Mouse (Mus musculus) neural tube, embryonic 15.5 days (tissue): Measurements from ENCODE around the gene Creb5. TPM values are rescaled to one million over a fixed set of nuclear protein-coding genes. Genes with fewer than 3 reads are reported as not detected.

Source experiments
- ATAC-seq: fragments of 200-750 bp; cut with Nextera tagmentation; 2 replicates; pipeline ENCODE4 v1.8.0; 2017; ENCODE audit warnings: mild to moderate bottlenecking, moderate TSS enrichment, moderate library complexity; ENCODE audit not compliant: low FRiP score
- H3K27ac ChIP-seq: fragments of 300-500 bp; sonication (generic); replicated peaks from 2 replicates; pipeline ENCODE4 v1.5.1; 2015; ENCODE audit warnings: mild to moderate bottlenecking, inconsistent platforms
- H3K27me3 ChIP-seq: fragments of 300-500 bp; sonication (generic); replicated peaks from 2 replicates; pipeline ENCODE4 v1.6.1; 2015; ENCODE audit warnings: inconsistent platforms
- H3K36me3 ChIP-seq: fragments of 300-500 bp; sonication (generic); 2 replicates; pipeline ENCODE4 v1.6.1; 2015; ENCODE audit warnings: inconsistent platforms
- H3K4me1 ChIP-seq: fragments of 300-500 bp; sonication (generic); 2 replicates; pipeline ENCODE4 v1.6.1; 2015; ENCODE audit warnings: inconsistent platforms
- H3K4me2 ChIP-seq: fragments of 300-500 bp; sonication (generic); 2 replicates; pipeline ENCODE4 v1.6.1; 2015; ENCODE audit warnings: inconsistent platforms, mild to moderate bottlenecking, moderate library complexity
- H3K4me3 ChIP-seq: fragments of 300-500 bp; sonication (generic); replicated peaks from 2 replicates; pipeline ENCODE4 v1.5.1; 2015; ENCODE audit warnings: mild to moderate bottlenecking, inconsistent platforms
- H3K9ac ChIP-seq: fragments of 300-500 bp; sonication (generic); replicated peaks from 2 replicates; pipeline ENCODE4 v1.6.1; 2015; ENCODE audit warnings: mild to moderate bottlenecking, inconsistent platforms
- H3K9me3 ChIP-seq: fragments of 300-500 bp; sonication (generic); replicated peaks from 2 replicates; pipeline ENCODE4 v1.6.1; 2016; ENCODE audit warnings: inconsistent platforms
- WGBS: fragments of 180-500 bp; shearing (Covaris S2); methylation state at CpG from one replicate; pipeline ENCODE4 v1.1.7; 2015; ENCODE audit warnings: mixed read lengths; 5-methylcytosine and 5-hydroxymethylcytosine counted together
- polyA plus RNA-seq: library from polyadenylated mRNA; unstranded; fragments of >200 nt; fragmentation: Nextera tagmentation; extraction: Ambion mirVana; gene quantifications from 2 replicates; pipeline ENCODE4 v1.2.1, GENCODE M21; 2015

Creb5 gene
- polyA plus RNA-seq, 1 experiment from 2014 or later = 5.7 TPM

DNA sequence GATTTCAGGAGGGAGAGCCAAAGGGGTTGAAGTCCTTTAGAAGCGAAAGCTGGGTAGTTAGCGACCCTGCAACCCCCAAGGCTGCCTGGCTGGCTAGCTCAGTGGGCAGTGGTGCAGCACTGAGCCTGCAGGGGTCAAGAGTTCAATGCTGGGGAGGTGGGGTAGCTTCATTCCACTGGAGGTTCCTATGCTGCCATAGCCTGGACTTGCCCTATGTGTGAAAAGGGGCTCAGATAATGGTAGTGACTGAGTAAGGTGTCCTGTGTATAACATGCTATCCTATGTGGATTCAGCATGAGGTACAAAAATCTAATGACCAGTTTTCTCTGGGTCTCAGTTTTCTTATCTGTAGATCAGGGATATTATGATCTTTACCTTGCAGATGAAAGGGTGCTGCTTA lies 182.6 kb downstream of the Creb5 start:
- 93% methylated on average over 2 of the region's 2 CpGs for WGBS
- no peak overlapping the region for H3K27ac ChIP-seq
- no peak for ATAC-seq

DNA sequence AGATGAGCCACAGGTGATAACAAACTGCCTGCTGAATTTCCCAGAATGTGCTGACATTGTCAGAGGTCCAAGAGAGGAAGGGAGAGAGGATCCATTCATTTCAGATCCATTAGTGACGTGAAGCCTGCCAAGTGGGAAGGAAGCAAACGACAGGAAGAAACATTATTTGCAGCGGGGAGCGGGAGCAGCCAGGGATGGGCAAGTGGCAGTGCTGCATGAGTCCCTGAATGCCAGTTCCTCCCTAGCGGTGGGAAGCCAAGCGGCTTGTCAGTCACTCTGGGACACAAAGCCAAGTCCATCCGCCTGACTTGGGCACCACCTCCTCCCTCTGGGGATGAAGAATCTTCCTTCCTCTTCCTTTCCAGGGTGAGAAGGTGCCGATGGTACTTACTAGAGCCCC lies 183.5 kb downstream of the Creb5 start:
- no peak for ATAC-seq
- 43% methylated on average over 8 of the region's 8 CpGs for WGBS

More for the DNA sequence above, 182.6 kb downstream of the Creb5 start:
- H3K4me1 ChIP-seq = peaks cover 9% of the 10 kb centered on the region; the same call in 1 of the 2 replicates
- no peaks in the 10 kb centered on the region for H3K27me3 ChIP-seq
- H3K4me3 ChIP-seq = no peak overlapping the region
- no peaks in the 10 kb centered on the region for H3K9me3 ChIP-seq
- H3K9ac ChIP-seq = no peak overlapping the region
- no peak overlapping the region for H3K4me2 ChIP-seq
- no peaks in the 10 kb centered on the region for H3K36me3 ChIP-seq

DNA sequence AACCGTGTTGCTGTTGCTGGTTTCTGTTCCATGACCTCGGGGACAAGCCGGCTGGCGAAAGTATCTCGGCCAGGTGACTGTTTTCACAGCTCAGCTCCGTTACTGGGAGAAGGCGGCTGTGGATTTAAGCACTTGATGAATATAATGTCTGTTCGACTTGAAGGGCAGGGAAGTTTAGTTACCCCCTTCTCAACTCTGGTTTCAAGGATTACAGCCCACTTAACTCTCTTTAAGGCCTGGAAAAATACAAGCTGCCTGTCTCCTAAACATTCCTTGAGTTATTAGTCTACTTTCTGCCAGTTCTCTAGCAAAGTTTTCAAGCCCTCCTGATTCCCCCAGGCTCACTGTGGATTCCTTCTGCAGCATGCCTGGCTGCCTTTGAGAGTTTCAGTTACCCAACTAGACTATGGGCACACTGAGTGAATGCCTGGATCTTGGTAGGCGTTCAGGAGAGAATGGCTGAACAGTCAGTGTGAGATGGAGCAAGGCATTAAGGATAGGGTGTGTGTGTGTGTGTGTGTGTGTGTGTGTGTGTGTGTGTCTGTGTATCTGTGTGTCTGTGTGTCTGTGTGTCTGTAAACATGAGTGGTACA lies 184.0 kb downstream of the Creb5 start:
- Histone ChIP-seq H3K4me1 (peaks cover 9% of the 10 kb centered on the region; the same call in 1 of the 2 replicates), H3K27me3 (no peaks in the 10 kb centered on the region), H3K9me3 (no peaks in the 10 kb centered on the region), H3K9ac (no peak overlapping the region), H3K27ac (no peak overlapping the region), H3K4me3 (no peak overlapping the region), H3K36me3 (no peaks in the 10 kb centered on the region), H3K4me2 (no peak overlapping the region)
- ATAC-seq = no peak
- 78% methylated on average over 9 of the region's 9 CpGs for WGBS

More for the DNA sequence above, 183.5 kb downstream of the Creb5 start:
- Histone ChIP-seq H3K4me3 (no peak overlapping the region), H3K9me3 (no peaks in the 10 kb centered on the region), H3K4me1 (peaks cover 9% of the 10 kb centered on the region; the same call in 1 of the 2 replicates), H3K27ac (no peak overlapping the region), H3K27me3 (no peaks in the 10 kb centered on the region), H3K36me3 (no peaks in the 10 kb centered on the region), H3K4me2 (no peak overlapping the region), H3K9ac (no peak overlapping the region)

DNA sequence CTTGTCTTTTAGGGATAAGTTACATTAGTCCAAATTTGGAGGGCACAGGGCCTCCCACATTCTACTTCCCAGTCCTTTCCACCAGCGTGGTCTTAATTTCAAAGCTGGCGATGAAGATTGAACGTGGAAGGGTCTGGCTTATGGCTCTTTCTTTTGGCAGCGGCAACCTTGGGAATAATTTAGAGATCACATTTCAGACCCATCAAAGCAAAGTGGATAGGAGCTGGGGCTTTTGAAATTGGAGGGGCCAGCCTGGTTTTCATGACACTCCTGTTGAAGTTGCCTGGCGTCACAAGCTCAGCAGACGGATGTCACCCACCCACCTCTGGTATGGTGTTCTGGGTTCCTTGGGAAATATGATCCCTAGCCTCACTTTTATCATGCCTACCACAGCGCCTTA lies 185.7 kb downstream of the Creb5 start:
- ATAC-seq = no peak
- H3K27me3 ChIP-seq = no peaks in the 10 kb centered on the region
- 78% methylated on average over 7 of the region's 7 CpGs for WGBS
- H3K9ac ChIP-seq = no peak overlapping the region
- H3K27ac ChIP-seq = no peak overlapping the region
- no peaks in the 10 kb centered on the region for H3K36me3 ChIP-seq
- H3K4me1 ChIP-seq = peaks cover 9% of the 10 kb centered on the region; the same call in 1 of the 2 replicates
- H3K4me3 ChIP-seq = no peak overlapping the region
- no peak overlapping the region for H3K4me2 ChIP-seq
- no peaks in the 10 kb centered on the region for H3K9me3 ChIP-seq

DNA sequence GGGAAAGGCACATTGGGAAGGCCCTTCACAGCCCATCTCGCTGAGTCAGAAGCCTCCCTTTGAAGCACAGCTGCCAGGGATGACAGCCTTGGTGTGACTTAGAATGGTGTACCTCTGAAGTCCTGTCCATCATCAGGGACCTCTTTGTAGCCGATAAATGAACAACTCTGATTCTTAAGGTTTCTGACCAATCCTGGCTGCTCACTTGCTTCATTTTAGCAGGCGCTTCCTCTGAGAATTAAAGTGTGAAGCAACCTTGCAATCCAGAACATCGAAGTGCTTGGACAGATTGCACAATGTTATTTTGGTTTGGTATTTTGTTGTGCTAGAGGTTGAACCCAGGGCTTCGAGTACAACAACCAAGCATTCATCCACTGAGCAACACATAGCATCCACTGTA lies 190.4 kb downstream of the Creb5 start:
- ATAC-seq = no peak
- Histone ChIP-seq H3K4me3 (no peak overlapping the region), H3K9ac (no peak overlapping the region), H3K4me1 (no peaks in the 10 kb centered on the region), H3K27me3 (no peaks in the 10 kb centered on the region), H3K36me3 (no peaks in the 10 kb centered on the region), H3K4me2 (no peak overlapping the region), H3K27ac (no peak overlapping the region), H3K9me3 (no peaks in the 10 kb centered on the region)
- 94% methylated on average over 5 of the region's 5 CpGs for WGBS

DNA sequence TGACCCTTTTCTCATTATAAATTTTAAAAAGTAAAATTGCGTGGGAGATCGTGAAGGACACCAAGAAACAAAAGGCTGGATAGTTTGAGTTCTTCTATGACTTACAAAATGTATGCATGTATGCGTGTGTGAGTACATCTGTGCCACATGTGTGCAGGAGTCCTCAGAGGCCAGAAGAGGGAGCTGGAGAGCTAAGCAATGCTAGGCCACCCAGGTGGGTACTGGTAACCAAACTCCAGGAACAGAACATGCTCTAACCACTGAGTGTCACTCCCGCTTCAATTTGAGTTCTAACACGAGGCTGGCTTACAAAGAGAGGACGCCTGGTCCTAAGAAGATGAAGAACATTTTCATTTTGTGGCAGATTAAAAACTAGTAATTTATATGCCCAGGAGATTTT lies 203.8 kb downstream of the Creb5 start:
- WGBS = 93% methylated on average over 6 of the region's 6 CpGs
- Histone ChIP-seq H3K36me3 (no peaks in the 10 kb centered on the region), H3K27ac (no peak overlapping the region), H3K27me3 (no peaks in the 10 kb centered on the region), H3K9me3 (no peaks in the 10 kb centered on the region), H3K4me2 (no peak overlapping the region), H3K4me1 (peaks cover 3% of the 10 kb centered on the region; the same call in 1 of the 2 replicates), H3K4me3 (no peak overlapping the region), H3K9ac (no peak overlapping the region)
- ATAC-seq = no peak

DNA sequence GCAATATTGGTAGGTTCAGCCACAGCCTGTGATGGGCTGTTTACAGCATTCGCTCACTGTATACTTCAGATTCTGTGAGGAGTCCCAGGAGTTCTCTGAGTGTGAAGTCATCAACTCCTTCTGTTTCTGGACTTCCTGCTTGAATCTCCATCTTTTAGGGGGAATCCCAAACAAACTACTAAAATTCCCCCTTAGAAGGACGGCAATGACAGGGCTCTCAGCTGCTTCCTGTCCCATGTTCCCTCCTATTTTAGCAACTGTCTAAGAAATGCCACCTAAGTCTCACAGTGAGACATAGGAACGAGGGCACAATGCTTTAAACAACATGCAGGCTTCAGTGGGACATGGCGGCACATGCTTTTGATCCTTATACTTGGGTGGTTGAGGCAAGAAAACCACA lies 204.3 kb downstream of the Creb5 start:
- Histone ChIP-seq H3K4me3 (no peak overlapping the region), H3K9me3 (no peaks in the 10 kb centered on the region), H3K36me3 (no peaks in the 10 kb centered on the region), H3K4me2 (no peak overlapping the region), H3K9ac (no peak overlapping the region), H3K27me3 (no peaks in the 10 kb centered on the region), H3K4me1 (peaks cover 3% of the 10 kb centered on the region; the same call in 1 of the 2 replicates), H3K27ac (no peak overlapping the region)
- 92% methylated on average over 4 of the region's 4 CpGs for WGBS
- ATAC-seq = no peak

DNA sequence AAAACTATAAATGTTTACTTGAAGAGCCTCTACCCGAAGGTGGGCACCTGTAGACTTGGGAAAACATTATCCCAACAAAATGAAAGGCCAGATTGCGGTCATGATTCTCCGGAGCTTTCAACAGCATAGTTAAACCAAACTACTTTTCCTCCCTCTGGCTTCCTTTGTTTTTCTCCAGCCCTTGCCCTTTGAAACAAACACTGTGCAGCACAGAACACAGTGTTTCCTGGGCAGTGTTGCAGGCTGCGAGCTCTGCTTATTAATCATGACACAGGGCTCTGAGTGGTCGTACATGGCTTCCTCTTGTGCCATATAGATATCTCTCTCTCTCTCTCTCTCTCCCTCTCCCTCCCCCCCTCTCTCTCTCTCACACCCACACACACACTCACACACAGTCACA lies 206.8 kb downstream of the Creb5 start:
- Histone ChIP-seq H3K4me3 (no peak overlapping the region), H3K4me2 (no peak overlapping the region), H3K4me1 (peaks cover 3% of the 10 kb centered on the region; the same call in 1 of the 2 replicates), H3K9me3 (no peaks in the 10 kb centered on the region), H3K9ac (no peak overlapping the region), H3K27me3 (no peaks in the 10 kb centered on the region), H3K27ac (no peak overlapping the region), H3K36me3 (no peaks in the 10 kb centered on the region)
- no peak for ATAC-seq
- WGBS = 52% methylated on average over 5 of the region's 5 CpGs

DNA sequence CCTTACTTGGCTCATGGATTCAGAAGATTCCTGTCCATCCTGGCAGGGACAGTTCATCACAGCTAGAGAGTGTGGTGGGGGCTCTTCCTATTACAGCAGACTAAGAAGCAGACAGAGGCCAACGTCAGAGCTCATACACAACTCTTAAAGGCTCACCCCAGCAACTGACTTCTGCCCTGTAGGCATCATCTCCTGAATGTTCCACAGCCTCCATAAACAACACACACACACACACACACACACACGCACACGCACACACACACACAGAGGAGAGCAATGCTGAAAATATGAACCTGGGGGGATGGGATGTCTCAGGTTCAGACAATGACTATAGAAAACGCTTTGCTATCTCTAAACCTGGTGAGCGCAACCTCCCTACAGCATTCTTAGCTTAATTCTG lies 208.6 kb downstream of the Creb5 start:
- ATAC-seq = no peak
- Histone ChIP-seq H3K4me3 (no peak overlapping the region), H3K27ac (no peak overlapping the region), H3K9me3 (no peaks in the 10 kb centered on the region), H3K27me3 (no peaks in the 10 kb centered on the region), H3K4me1 (peaks cover 3% of the 10 kb centered on the region; the same call in 1 of the 2 replicates), H3K4me2 (no peak overlapping the region), H3K9ac (no peak overlapping the region), H3K36me3 (no peaks in the 10 kb centered on the region)
- 83% methylated on average over 5 of the region's 5 CpGs for WGBS

DNA sequence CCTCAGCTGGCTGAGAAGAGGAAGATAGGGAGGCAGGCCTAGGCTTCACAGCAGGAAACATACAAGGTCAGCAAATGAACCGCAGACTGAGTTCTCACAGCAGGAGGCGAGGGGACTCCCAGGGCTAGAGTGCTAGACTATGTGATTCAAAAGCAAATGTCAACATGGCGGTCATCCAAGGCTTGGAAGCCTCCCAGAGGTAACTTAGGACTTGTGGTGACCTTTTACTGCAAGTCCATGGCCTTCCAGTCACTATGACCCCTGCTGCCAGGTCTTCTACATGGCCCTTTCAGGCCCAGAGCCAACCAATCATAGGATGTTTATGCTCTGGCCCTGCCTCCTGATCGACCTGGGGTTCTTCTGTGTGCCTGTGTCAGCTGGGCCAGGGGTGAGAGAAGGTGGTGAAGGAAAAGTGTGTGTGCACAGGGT lies 209.3 kb downstream of the Creb5 start:
- ATAC-seq = no peak
- Histone ChIP-seq H3K9me3 (no peaks in the 10 kb centered on the region), H3K9ac (no peak overlapping the region), H3K4me2 (no peak overlapping the region), H3K4me1 (peaks cover 3% of the 10 kb centered on the region; the same call in 1 of the 2 replicates), H3K27ac (no peak overlapping the region; the same call in 1 of the 2 replicates), H3K4me3 (no peak overlapping the region), H3K27me3 (no peaks in the 10 kb centered on the region), H3K36me3 (no peaks in the 10 kb centered on the region)
- 65% methylated on average over 4 of the region's 4 CpGs for WGBS

DNA sequence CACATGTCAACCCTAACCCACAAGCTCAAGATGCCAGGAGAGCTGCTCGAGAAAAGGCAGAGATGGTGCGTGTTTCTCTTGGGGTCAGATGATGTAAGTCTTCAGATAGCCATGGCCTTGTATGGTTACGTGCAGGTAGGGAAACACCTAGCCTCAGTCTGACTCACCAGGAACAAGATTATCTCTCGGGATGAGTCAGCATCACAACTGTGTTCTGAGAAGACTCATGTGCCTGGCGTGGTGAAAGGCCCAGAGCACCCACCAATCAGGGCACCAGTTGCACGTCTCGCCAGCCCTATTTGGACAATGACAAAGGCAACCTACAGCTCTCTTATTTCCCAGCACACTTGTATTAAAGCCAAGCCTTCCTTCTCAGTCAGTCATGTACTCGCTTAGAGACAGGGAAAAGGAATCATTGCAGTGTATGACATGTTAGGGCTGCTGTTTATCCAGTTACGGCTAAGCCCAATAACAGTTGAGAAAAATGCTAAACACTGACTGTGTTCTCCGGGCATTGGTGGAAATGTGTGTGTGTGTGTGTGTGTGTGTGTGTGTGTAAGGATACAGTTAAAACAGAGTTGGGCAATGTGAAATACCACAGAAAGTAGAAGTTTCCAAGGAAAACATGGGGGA lies 210.9 kb downstream of the Creb5 start:
- peaks cover 3% of the 10 kb centered on the region; the same call in 1 of the 2 replicates for H3K4me1 ChIP-seq
- WGBS = 88% methylated on average over 10 of the region's 10 CpGs
- H3K9me3 ChIP-seq = no peaks in the 10 kb centered on the region
- no peak overlapping the region for H3K27ac ChIP-seq
- no peak overlapping the region for H3K4me2 ChIP-seq
- H3K4me3 ChIP-seq = no peak overlapping the region
- H3K36me3 ChIP-seq = no peaks in the 10 kb centered on the region
- H3K9ac ChIP-seq = no peak overlapping the region
- ATAC-seq = no peak
- no peaks in the 10 kb centered on the region for H3K27me3 ChIP-seq

DNA sequence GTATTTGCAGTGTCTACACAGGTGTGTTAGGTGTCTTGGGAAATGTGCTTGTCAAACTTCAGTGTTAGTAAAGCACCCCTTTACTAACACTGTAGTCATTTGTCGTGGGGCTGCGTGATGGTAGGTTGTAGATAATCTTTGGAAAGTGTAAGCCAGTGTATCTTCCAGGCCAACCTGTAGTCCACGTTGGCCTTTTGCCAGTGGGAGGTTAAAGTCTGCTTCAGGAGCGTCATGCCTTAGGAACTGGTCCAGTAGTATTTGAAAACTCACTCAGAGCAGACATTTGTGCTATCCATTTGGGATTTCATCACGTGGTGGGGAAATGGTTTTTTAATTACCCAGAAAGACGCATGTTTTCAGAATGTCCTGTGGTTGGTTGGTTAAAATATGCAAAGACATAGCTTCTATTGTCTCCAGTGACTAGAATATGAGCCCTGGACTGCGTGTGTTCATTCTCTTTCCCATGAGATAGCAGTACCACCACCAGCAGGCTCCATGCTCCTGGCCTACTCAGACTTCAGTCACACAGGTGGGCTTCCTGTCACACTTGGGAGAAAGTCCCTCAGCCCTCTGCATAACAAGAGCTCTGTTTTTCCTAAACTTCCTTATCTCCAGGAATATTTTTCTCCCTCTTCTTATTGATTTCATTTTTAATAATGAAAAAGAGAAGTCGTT lies 212.7 kb downstream of the Creb5 start:
- Histone ChIP-seq H3K27ac (no peak overlapping the region), H3K4me3 (no peak overlapping the region), H3K4me1 (peaks cover 3% of the 10 kb centered on the region; the same call in 1 of the 2 replicates), H3K9me3 (no peaks in the 10 kb centered on the region), H3K4me2 (no peak overlapping the region), H3K36me3 (no peaks in the 10 kb centered on the region), H3K27me3 (no peaks in the 10 kb centered on the region), H3K9ac (no peak overlapping the region)
- ATAC-seq = no peak
- WGBS = 77% methylated on average over 8 of the region's 8 CpGs
